Mouse (Mus musculus): ENCODE results near the gene Pglyrp2. TPM values are rescaled to one million over a fixed set of nuclear protein-coding genes. Genes with fewer than 3 reads are reported as not detected.

Pglyrp2 gene
- total and polyA plus RNA-seq, 2 experiments: 69.5 to 251 TPM

- peaks cover 5% of the 10 kb centered on the region; the same call in 1 of the 2 replicates for H3K36me3 ChIP-seq (ENCODE audit: control insufficient read depth, insufficient read depth, low read length)
- peak overlapping the region; percentile 59 for H3K9ac ChIP-seq (ENCODE audit: low read depth, low read length)
- H3K79me2 ChIP-seq (ENCODE audit: control insufficient read depth, insufficient read depth, low read length): peaks cover 25% of the 10 kb centered on the region; the same call in 1 of the 2 replicates
- H3K4me3 ChIP-seq (ENCODE audit: insufficient read depth, low read depth, low read length): peak overlapping the region; percentile 75
- TF ChIP-seq POLR2A (IDR thresholded peaks at IDR 0.05; ENCODE audit: extremely low read depth, insufficient read depth, low read length) (no peak), CTCF (IDR thresholded peaks at IDR 0.05; ENCODE audit: low read depth, low read length) (no peak)
- H3K4me1 ChIP-seq (ENCODE audit: control insufficient read depth, insufficient read depth, low read length): peaks cover 15% of the 10 kb centered on the region
- H3K27me3 ChIP-seq (ENCODE audit: control insufficient read depth, insufficient read depth, low read length): no peaks in the 10 kb centered on the region
- peak; percentile 47 for DNase-seq (ENCODE audit: extremely low read depth, low read depth, low spot score)
- 11% methylated on average over 2 of the region's 2 CpGs for WGBS
- H3K27ac ChIP-seq (replicated peaks; ENCODE audit: insufficient read depth, low read depth, low read length): peak overlapping the region; percentile 92
Measured at GRCm38 (mm10) chr17:32419989-32420388, 4.0 kb downstream of the Pglyrp2 start.

GRCm38 (mm10) chr17:32416771-32417170 lies 7.2 kb downstream of the Pglyrp2 start:
- no peak overlapping the region for H3K4me3 ChIP-seq (ENCODE audit: insufficient read depth, low read depth, low read length)
- DNase-seq (ENCODE audit: extremely low read depth, low read depth, low spot score): no peak
- WGBS: 97% methylated on average over 14 of the region's 14 CpGs
- H3K27me3 ChIP-seq (ENCODE audit: control insufficient read depth, insufficient read depth, low read length): no peaks in the 10 kb centered on the region
- no peak for TF ChIP-seq CTCF (IDR thresholded peaks at IDR 0.05; ENCODE audit: low read depth, low read length)
- no peak for TF ChIP-seq POLR2A (IDR thresholded peaks at IDR 0.05; ENCODE audit: extremely low read depth, insufficient read depth, low read length)
- no peak overlapping the region for H3K9ac ChIP-seq (ENCODE audit: low read depth, low read length)
- peaks cover 25% of the 10 kb centered on the region; the same call in 1 of the 2 replicates for H3K79me2 ChIP-seq (ENCODE audit: control insufficient read depth, insufficient read depth, low read length)
- peaks cover 18% of the 10 kb centered on the region for H3K36me3 ChIP-seq (ENCODE audit: control insufficient read depth, insufficient read depth, low read length)
- no peak overlapping the region for H3K27ac ChIP-seq (replicated peaks; ENCODE audit: insufficient read depth, low read depth, low read length)
- peaks cover 15% of the 10 kb centered on the region for H3K4me1 ChIP-seq (ENCODE audit: control insufficient read depth, insufficient read depth, low read length)

- WGBS: 50% methylated on average over 24 of the region's 24 CpGs
- DNase-seq (ENCODE audit: extremely low read depth, low read depth, low spot score): peak; percentile 41
Measured at GRCm38 (mm10) chr17:32415417-32416020, 8.4 kb downstream of the Pglyrp2 start.

GRCm38 (mm10) chr17:32411898-32412297 lies 12.1 kb downstream of the Pglyrp2 start:
- no peak overlapping the region for H3K27ac ChIP-seq (replicated peaks; ENCODE audit: insufficient read depth, low read depth, low read length)
- 0 out of 2 replicates have a peak, but pooled peaks cover 3% of the 10 kb centered on the region for H3K79me2 ChIP-seq (ENCODE audit: control insufficient read depth, insufficient read depth, low read length)

More at GRCm38 (mm10) chr17:32415417-32416020, 8.4 kb downstream of the Pglyrp2 start:
- no peak overlapping the region for H3K9ac ChIP-seq (ENCODE audit: low read depth, low read length)
- H3K4me3 ChIP-seq (ENCODE audit: insufficient read depth, low read depth, low read length): no peak overlapping the region
- H3K27me3 ChIP-seq (ENCODE audit: control insufficient read depth, insufficient read depth, low read length): no peaks in the 10 kb centered on the region
- peaks cover 18% of the 10 kb centered on the region for H3K36me3 ChIP-seq (ENCODE audit: control insufficient read depth, insufficient read depth, low read length)
- H3K79me2 ChIP-seq (ENCODE audit: control insufficient read depth, insufficient read depth, low read length): peaks cover 25% of the 10 kb centered on the region; the same call in 1 of the 2 replicates
- no peak overlapping the region for H3K27ac ChIP-seq (replicated peaks; ENCODE audit: insufficient read depth, low read depth, low read length)
- TF ChIP-seq CTCF (IDR thresholded peaks at IDR 0.05; ENCODE audit: low read depth, low read length): no peak
- TF ChIP-seq POLR2A (IDR thresholded peaks at IDR 0.05; ENCODE audit: extremely low read depth, insufficient read depth, low read length): no peak
- peaks cover 13% of the 10 kb centered on the region for H3K4me1 ChIP-seq (ENCODE audit: control insufficient read depth, insufficient read depth, low read length)

GRCm38 (mm10) chr17:32403417-32403816 lies 20.6 kb downstream of the Pglyrp2 start, which contains the start of gene Rasal3:
Gene Rasal3, minus strand, starts transcription at chr17:32403583.
- Histone ChIP-seq H3K4me1 (ENCODE audit: control insufficient read depth, insufficient read depth, low read length) (no peaks in the 10 kb centered on the region), H3K27me3 (ENCODE audit: control insufficient read depth, insufficient read depth, low read length) (no peaks in the 10 kb centered on the region), H3K36me3 (ENCODE audit: control insufficient read depth, insufficient read depth, low read length) (no peaks in the 10 kb centered on the region), H3K4me3 (ENCODE audit: insufficient read depth, low read depth, low read length) (peak within 1 kb of the TSS; percentile 37), H3K27ac (replicated peaks; ENCODE audit: insufficient read depth, low read depth, low read length) (no peak within 1 kb of the TSS), H3K9ac (ENCODE audit: low read depth, low read length) (peak within 1 kb of the TSS; percentile 21; the same call in 1 of the 2 replicates), H3K79me2 (ENCODE audit: control insufficient read depth, insufficient read depth, low read length) (no peaks in the 10 kb centered on the region)
- WGBS: 82% methylated on average over 8 of the region's 8 CpGs
- no peak for DNase-seq (ENCODE audit: extremely low read depth, low read depth, low spot score)
- no peak for TF ChIP-seq POLR2A (IDR thresholded peaks at IDR 0.05; ENCODE audit: extremely low read depth, insufficient read depth, low read length)
- TF ChIP-seq CTCF (IDR thresholded peaks at IDR 0.05; ENCODE audit: low read depth, low read length): no peak

More at GRCm38 (mm10) chr17:32411898-32412297, 12.1 kb downstream of the Pglyrp2 start:
- Histone ChIP-seq H3K9ac (ENCODE audit: low read depth, low read length) (no peak overlapping the region), H3K4me1 (ENCODE audit: control insufficient read depth, insufficient read depth, low read length) (no peaks in the 10 kb centered on the region), H3K27me3 (ENCODE audit: control insufficient read depth, insufficient read depth, low read length) (no peaks in the 10 kb centered on the region), H3K4me3 (ENCODE audit: insufficient read depth, low read depth, low read length) (no peak overlapping the region), H3K36me3 (ENCODE audit: control insufficient read depth, insufficient read depth, low read length) (peaks cover 15% of the 10 kb centered on the region)
- 87% methylated on average over 6 of the region's 6 CpGs for WGBS
- no peak for DNase-seq (ENCODE audit: extremely low read depth, low read depth, low spot score)
- TF ChIP-seq POLR2A (IDR thresholded peaks at IDR 0.05; ENCODE audit: extremely low read depth, insufficient read depth, low read length): no peak
- no peak for TF ChIP-seq CTCF (IDR thresholded peaks at IDR 0.05; ENCODE audit: low read depth, low read length)

- TF ChIP-seq CTCF (IDR thresholded peaks at IDR 0.05; ENCODE audit: low read depth, low read length) (no peak), POLR2A (IDR thresholded peaks at IDR 0.05; ENCODE audit: extremely low read depth, insufficient read depth, low read length) (no peak)
- DNase-seq (ENCODE audit: extremely low read depth, low read depth, low spot score): no peak
- Histone ChIP-seq H3K27ac (replicated peaks; ENCODE audit: insufficient read depth, low read depth, low read length) (no peak overlapping the region), H3K4me1 (ENCODE audit: control insufficient read depth, insufficient read depth, low read length) (no peaks in the 10 kb centered on the region), H3K27me3 (ENCODE audit: control insufficient read depth, insufficient read depth, low read length) (no peaks in the 10 kb centered on the region), H3K79me2 (ENCODE audit: control insufficient read depth, insufficient read depth, low read length) (no peaks in the 10 kb centered on the region), H3K9ac (ENCODE audit: low read depth, low read length) (peak overlapping the region; percentile 21; the same call in 1 of the 2 replicates), H3K36me3 (ENCODE audit: control insufficient read depth, insufficient read depth, low read length) (no peaks in the 10 kb centered on the region), H3K4me3 (ENCODE audit: insufficient read depth, low read depth, low read length) (peak overlapping the region; percentile 37)
- WGBS: 77% methylated on average over 11 of the region's 11 CpGs
Measured at GRCm38 (mm10) chr17:32402779-32403157, 21.2 kb downstream of the Pglyrp2 start.
